11 mouse cellular contexts compared by ENCODE assay signal in the genomic region with DNA sequence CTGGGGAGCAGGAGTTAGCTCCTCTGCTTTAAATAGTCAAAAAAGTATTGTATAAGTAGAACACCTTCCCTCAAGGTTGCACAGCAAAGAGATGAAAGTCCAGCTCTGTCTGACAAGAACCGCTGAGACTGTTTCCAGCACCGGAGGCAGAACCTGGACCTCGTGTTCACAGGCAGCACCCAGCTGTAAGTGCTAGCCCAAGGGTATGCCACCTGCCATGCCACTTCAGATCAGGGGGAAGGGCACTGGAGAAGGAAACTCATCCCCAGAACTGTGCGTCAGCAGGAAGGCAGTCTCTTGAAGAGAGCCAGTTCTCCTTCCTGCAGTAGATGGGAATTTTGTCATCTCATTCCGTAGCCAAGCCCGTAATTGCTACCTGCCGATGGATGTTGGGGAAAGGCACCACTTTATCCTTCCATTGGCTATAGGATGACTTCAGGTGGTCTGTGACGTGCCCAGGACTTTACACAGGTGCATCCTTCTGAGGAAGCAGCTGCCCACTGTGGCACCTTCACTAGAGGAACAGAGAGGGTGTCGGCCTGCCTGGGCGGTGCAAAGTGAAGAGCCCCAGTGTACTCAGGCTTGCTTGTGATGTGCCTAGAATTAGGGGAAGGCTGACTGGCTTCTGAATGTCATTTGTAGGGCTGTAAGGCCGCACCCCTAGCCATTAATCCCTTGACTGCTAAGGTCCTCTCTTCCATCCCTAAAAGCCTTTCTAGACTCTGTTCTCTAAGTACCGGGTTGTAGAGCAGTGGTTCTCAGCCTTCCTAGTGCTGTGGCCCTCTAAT.
DNase-seq lines count a peak whose midpoint lies in the region; ATAC-seq and TF ChIP-seq lines count a peak whose summit lies in the region.
"Had no signal": no experiment of that assay in that cellular context is flagged by ENCODE, and none has a peak within 500 bp of the region (broad histone marks: within the 10 kb centered on the region; RNA-seq: fewer than 3 reads in every experiment).

No protein-coding gene starts in this region.

- TF ChIP-seq CTCF in cerebellum, adult 2 months (IDR thresholded peaks at IDR 0.05; ENCODE audit: borderline replicate concordance, insufficient read depth, low read depth, low read length), result no peak
- TF ChIP-seq CTCF in kidney, adult 2 months (conservative IDR thresholded peaks at IDR 0.05; ENCODE audit: insufficient read depth, insufficient read length, low read depth, low read length), result no peak

- no peaks in the 10 kb centered on the region for H3K9me3 ChIP-seq in kidney, embryonic 16.5 days (ENCODE audit: low read length)
- H3K9me3 ChIP-seq: embryonic facial prominence, embryonic 15.5 days; forebrain, embryonic 15.5 days had no signal

- no peak overlapping the region for H3K9ac ChIP-seq in kidney, embryonic 16.5 days (replicated peaks; ENCODE audit: low read length)
- H3K9ac ChIP-seq: embryonic facial prominence, embryonic 15.5 days; forebrain, embryonic 15.5 days; liver, embryonic 12.5 days had no signal

- H3K36me3 ChIP-seq in kidney, adult 2 months (ENCODE audit: control insufficient read depth, insufficient read depth, low read length), result no peaks in the 10 kb centered on the region
- no peaks in the 10 kb centered on the region for H3K36me3 ChIP-seq in kidney, embryonic 16.5 days (ENCODE audit: insufficient read depth, low read length)
- H3K36me3 ChIP-seq: embryonic facial prominence, embryonic 15.5 days; forebrain, embryonic 15.5 days; liver, embryonic 12.5 days had no signal

- DNase-seq in cerebellum, adult 2 months, result no peak
- no peak for DNase-seq in cerebellum, adult 11-12 months
- peak; percentile 29 for DNase-seq in kidney, adult 2 months
- peak; percentile 72 for DNase-seq in A20 (ENCODE audit: low read depth, low spot score)
- DNase-seq in right cerebral cortex, adult 18-20 months, result no peak
- DNase-seq in adrenal gland, postnatal 10 days, result no peak

- H3K4me3 ChIP-seq in cerebellum, adult 2 months (replicated peaks; ENCODE audit: insufficient read depth, low read depth, low read length), result no peak overlapping the region
- no peak overlapping the region for H3K4me3 ChIP-seq in kidney, adult 2 months (ENCODE audit: insufficient read depth, low read depth, low read length)
- no peak overlapping the region for H3K4me3 ChIP-seq in kidney, embryonic 16.5 days (ENCODE audit: low read length)
- H3K4me3 ChIP-seq: embryonic facial prominence, embryonic 15.5 days; forebrain, embryonic 15.5 days; liver, embryonic 12.5 days had no signal

- no peak overlapping the region for H3K4me2 ChIP-seq in kidney, embryonic 16.5 days (replicated peaks; ENCODE audit: low read depth, low read length)
- H3K4me2 ChIP-seq: forebrain, embryonic 15.5 days; liver, embryonic 12.5 days had no signal

- no peak for TF ChIP-seq POLR2A in cerebellum, adult 2 months (IDR thresholded peaks at IDR 0.05; ENCODE audit: borderline replicate concordance, insufficient read depth, low read length)
- TF ChIP-seq POLR2A in kidney, adult 2 months (IDR thresholded peaks at IDR 0.05; ENCODE audit: low read depth, low read length), result no peak

- ATAC-seq in kidney, embryonic 16.5 days (ENCODE audit: low FRiP score, low TSS enrichment), result no peak
- peak; percentile 20; the same call in 1 of the 2 replicates for ATAC-seq in megakaryocyte, adult 5-6 weeks (ENCODE audit: poor library complexity, severe bottlenecking)
- ATAC-seq: forebrain, embryonic 15.5 days; liver, embryonic 12.5 days had no signal

- no peaks in the 10 kb centered on the region for H3K27me3 ChIP-seq in cerebellum, adult 2 months (ENCODE audit: control insufficient read depth, insufficient read depth, low read length)
- no peaks in the 10 kb centered on the region for H3K27me3 ChIP-seq in kidney, adult 2 months (replicated peaks; ENCODE audit: control insufficient read depth, insufficient read depth, low read length)
- no peaks in the 10 kb centered on the region for H3K27me3 ChIP-seq in kidney, embryonic 16.5 days (ENCODE audit: insufficient read depth, low read length)
- H3K27me3 ChIP-seq: embryonic facial prominence, embryonic 15.5 days; forebrain, embryonic 15.5 days; liver, embryonic 12.5 days had no signal

- WGBS in cerebellum, adult 2 months, result 77% methylated on average over 12 of the region's 12 CpGs
- WGBS in kidney, adult 2 months, result 84% methylated on average over 12 of the region's 12 CpGs
- WGBS in kidney, embryonic 16.5 days, result 88% methylated on average over 12 of the region's 12 CpGs

- H3K27ac ChIP-seq in cerebellum, adult 2 months (ENCODE audit: insufficient read depth, low read length), result 0 out of 2 replicates have a peak overlapping the region, but pooled peaks have one; percentile 92
- no peak overlapping the region for H3K27ac ChIP-seq in kidney, adult 2 months (ENCODE audit: insufficient read depth, low read depth, low read length)
- H3K27ac ChIP-seq in kidney, embryonic 16.5 days (ENCODE audit: low read length), result no peak overlapping the region
- H3K27ac ChIP-seq: forebrain, embryonic 15.5 days; liver, embryonic 12.5 days had no signal

- peaks cover 48% of the 10 kb centered on the region for H3K4me1 ChIP-seq in cerebellum, adult 2 months (ENCODE audit: control insufficient read depth, insufficient read depth, low read length)
- peaks cover 3% of the 10 kb centered on the region for H3K4me1 ChIP-seq in kidney, adult 2 months (ENCODE audit: control insufficient read depth, insufficient read depth, low read length)
- H3K4me1 ChIP-seq in kidney, embryonic 16.5 days (ENCODE audit: insufficient read depth, low read length), result no peaks in the 10 kb centered on the region

Comparison
In these comparisons a context has a peak if more than half of its experiments do, and no peak if none do; other contexts are left out.
1. DNase-seq: peak in kidney, adult 2 months (single experiment) and A20 (single experiment); none in cerebellum, adult 2 months (0 of 2), cerebellum, adult 11-12 months (single experiment), right cerebral cortex, adult 18-20 months (single experiment) and adrenal gland, postnatal 10 days (single experiment).